Mouse (Mus musculus): ENCODE measurements around the gene Tldc2.

GRCm38 (mm10) chr2:157069755-157070315 lies 17.0 kb upstream of the Tldc2 start:
- TF ChIP-seq POLR2A (IDR thresholded peaks at IDR 0.05; ENCODE audit: low read depth, low read length): no peak
- no peak for TF ChIP-seq CTCF (IDR thresholded peaks at IDR 0.05; ENCODE audit: borderline replicate concordance, insufficient read depth, low read length)
